Mouse (Mus musculus) liver, embryonic 11.5 days (tissue): ENCODE measurements at regions not wholly inside any gene's neighbourhood (a gene's known extent, or its start where the extent isn't known, plus 50 kb on each side); places are given as distances from the start of the nearest gene placed in this dataset.

Source experiments
- ATAC-seq: fragments of 200-750 bp; cut with Nextera tagmentation; replicated peaks from 2 replicates; pipeline ENCODE4 v1.8.0; 2017; ENCODE audit warnings: moderate number of reproducible peaks, mild to moderate bottlenecking, moderate TSS enrichment, moderate library complexity; ENCODE audit not compliant: low FRiP score
- DNase-seq: peaks from one replicate; pipeline ENCODE4 v3.0.0-alpha.2; 2017; ENCODE audit warnings: low spot score
- H3K27ac ChIP-seq: fragments of 300-500 bp; sonication (generic); 2 replicates; pipeline ENCODE4 v1.5.1; 2014; ENCODE audit warnings: mild to moderate bottlenecking, low read depth, low read length, control low read depth
- H3K27me3 ChIP-seq: fragments of 300-500 bp; sonication (generic); replicated peaks from 2 replicates; pipeline ENCODE4 v1.6.1; 2014; ENCODE audit warnings: low read length, mixed read lengths; ENCODE audit not compliant: control insufficient read depth, insufficient read depth
- H3K36me3 ChIP-seq: fragments of 300-500 bp; sonication (generic); 2 replicates; pipeline ENCODE4 v1.6.1; 2014; ENCODE audit warnings: mild to moderate bottlenecking, low read length, moderate library complexity, mixed read lengths; ENCODE audit not compliant: control insufficient read depth, insufficient read depth
- H3K4me1 ChIP-seq: fragments of 300-500 bp; sonication (generic); replicated peaks from 2 replicates; pipeline ENCODE4 v1.6.1; 2014; ENCODE audit warnings: low read length, mixed read lengths; ENCODE audit not compliant: control insufficient read depth, insufficient read depth
- H3K4me2 ChIP-seq: fragments of 300-500 bp; sonication (generic); 2 replicates; pipeline ENCODE4 v1.6.1; 2014; ENCODE audit warnings: mild to moderate bottlenecking, control low read depth, moderate library complexity
- H3K4me3 ChIP-seq: fragments of 300-500 bp; sonication (generic); 2 replicates; pipeline ENCODE4 v1.5.1; 2014; ENCODE audit warnings: low read depth, low read length, control low read depth
- H3K9ac ChIP-seq: fragments of 300-500 bp; sonication (generic); 2 replicates; pipeline ENCODE4 v1.6.1; 2014; ENCODE audit warnings: low read depth, low read length, control low read depth
- H3K9me3 ChIP-seq: fragments of 300-500 bp; sonication (generic); 2 replicates; pipeline ENCODE4 v1.6.1; 2016; ENCODE audit warnings: low read length, inconsistent platforms, mixed read lengths; ENCODE audit not compliant: control insufficient read depth
- whole genome bisulfite sequencing: fragments of 180-500 bp; shearing (Covaris S2); extraction: QIAGEN DNeasy Blood & Tissue Kit; methylation state at CpG from one replicate; pipeline ENCODE4 v1.1.7; 2014; 5-methylcytosine and 5-hydroxymethylcytosine counted together

DNA sequence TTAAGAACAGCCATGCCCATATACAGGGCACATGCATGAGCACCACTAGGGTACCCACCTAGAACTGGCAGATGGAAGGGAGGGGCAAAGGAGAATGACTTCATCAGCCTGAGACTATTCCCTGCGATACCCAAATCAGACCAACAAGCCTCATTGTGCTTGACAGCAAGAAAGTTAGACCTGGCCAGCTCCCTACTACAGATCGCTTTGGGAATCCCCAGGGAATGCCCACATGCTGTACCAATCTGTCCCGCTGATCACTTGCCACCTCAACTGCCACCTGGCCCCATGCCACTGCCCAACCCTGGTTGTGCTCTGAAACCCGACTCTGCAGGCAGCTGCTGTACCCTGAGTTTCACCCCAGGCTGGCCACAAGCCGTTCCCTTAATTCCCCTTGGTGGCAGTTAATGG is 188.0 kb upstream of the Jarid2 start:
- ATAC-seq (no peak), DNase-seq (no peak)
- 79% methylated on average over 5 of the region's 5 CpGs for WGBS
- Histone ChIP-seq H3K4me3 (no peak overlapping the region), H3K9ac (no peak overlapping the region), H3K27me3 (no peaks in the 10 kb centered on the region), H3K4me2 (no peak overlapping the region), H3K9me3 (no peaks in the 10 kb centered on the region), H3K4me1 (no peaks in the 10 kb centered on the region), H3K27ac (no peak overlapping the region), H3K36me3 (no peaks in the 10 kb centered on the region)

DNA sequence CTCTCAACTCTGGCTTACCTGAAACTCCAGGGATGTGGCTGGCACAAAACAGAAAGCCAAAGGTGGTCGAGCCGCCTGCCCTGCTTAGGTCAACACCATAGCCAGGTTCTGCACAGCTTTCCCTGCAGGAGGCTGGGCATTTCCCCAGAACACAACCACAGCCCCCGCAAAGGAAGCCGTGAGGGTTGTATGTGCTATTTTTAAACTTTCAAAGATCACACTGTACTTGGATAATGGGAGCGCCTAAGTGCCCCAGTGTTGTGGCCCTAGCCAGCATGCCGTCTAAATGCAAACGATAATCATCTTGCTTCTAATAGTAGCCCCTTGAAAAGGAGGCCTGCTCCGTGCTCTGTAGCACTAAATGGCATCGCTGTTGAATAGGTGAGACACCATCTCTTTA is 184.5 kb upstream of the Jarid2 start:
- Histone ChIP-seq H3K36me3 (no peaks in the 10 kb centered on the region), H3K27ac (no peak overlapping the region), H3K9ac (no peak overlapping the region), H3K4me1 (0 out of 2 replicates have a peak, but pooled peaks cover 4% of the 10 kb centered on the region), H3K27me3 (no peaks in the 10 kb centered on the region), H3K4me3 (no peak overlapping the region), H3K4me2 (no peak overlapping the region), H3K9me3 (no peaks in the 10 kb centered on the region)
- WGBS: 56% methylated on average over 9 of the region's 9 CpGs
- ATAC-seq: no peak
- no peak for DNase-seq

DNA sequence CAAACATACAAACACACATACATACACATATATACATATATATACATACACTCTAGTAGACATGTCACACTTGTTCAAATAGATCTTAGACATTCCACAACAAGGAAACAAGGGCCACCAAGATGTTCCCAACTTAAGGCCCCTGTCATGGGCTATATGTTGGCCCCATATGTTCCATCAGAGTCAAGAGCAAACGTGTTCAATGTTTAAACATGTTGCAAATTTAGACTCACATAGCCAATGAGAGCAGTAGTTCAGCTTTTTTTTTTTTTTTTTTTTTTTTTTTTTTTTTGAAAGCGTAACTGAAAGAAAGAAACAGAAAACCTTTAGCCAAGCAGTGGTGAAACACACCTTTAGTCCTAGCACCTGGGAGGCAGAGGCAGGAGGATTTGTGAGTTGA is 183.0 kb upstream of the Jarid2 start:
- Histone ChIP-seq H3K4me3 (no peak overlapping the region), H3K27me3 (no peaks in the 10 kb centered on the region), H3K9ac (no peak overlapping the region), H3K4me1 (0 out of 2 replicates have a peak, but pooled peaks cover 4% of the 10 kb centered on the region), H3K4me2 (no peak overlapping the region), H3K36me3 (no peaks in the 10 kb centered on the region), H3K27ac (no peak overlapping the region), H3K9me3 (no peaks in the 10 kb centered on the region)
- WGBS: 68% methylated on average over 2 of the region's 2 CpGs
- DNase-seq: no peak
- ATAC-seq: no peak

DNA sequence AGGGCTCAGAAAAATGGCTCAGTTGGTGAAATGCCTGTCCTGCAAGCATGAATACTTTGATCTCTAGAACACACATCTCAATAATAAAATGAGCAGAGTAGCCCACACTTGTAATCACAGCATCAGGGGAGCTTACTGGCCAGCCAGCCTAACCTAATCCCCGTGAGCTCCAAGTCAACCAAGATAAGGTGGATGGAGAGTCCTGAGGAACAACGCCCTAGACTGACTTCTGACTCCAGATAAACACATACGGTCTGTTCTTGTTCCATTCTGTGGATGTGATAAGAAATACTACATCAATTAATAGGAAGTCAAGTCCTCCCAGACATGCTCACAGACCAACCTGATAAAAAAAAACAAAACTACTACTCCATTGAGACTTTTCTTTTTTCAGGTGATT is 180.4 kb upstream of the Jarid2 start:
- H3K4me1 ChIP-seq: 0 out of 2 replicates have a peak, but pooled peaks cover 4% of the 10 kb centered on the region
- no peak overlapping the region for H3K27ac ChIP-seq
- no peaks in the 10 kb centered on the region for H3K36me3 ChIP-seq
- no peaks in the 10 kb centered on the region for H3K9me3 ChIP-seq
- ATAC-seq: 0 out of 2 replicates have a peak, but pooled peaks have one; percentile 36
- no peak overlapping the region for H3K4me3 ChIP-seq
- WGBS: 29% methylated on average over 3 of the region's 3 CpGs
- H3K9ac ChIP-seq: no peak overlapping the region
- no peaks in the 10 kb centered on the region for H3K27me3 ChIP-seq
- DNase-seq: no peak
- H3K4me2 ChIP-seq: no peak overlapping the region

DNA sequence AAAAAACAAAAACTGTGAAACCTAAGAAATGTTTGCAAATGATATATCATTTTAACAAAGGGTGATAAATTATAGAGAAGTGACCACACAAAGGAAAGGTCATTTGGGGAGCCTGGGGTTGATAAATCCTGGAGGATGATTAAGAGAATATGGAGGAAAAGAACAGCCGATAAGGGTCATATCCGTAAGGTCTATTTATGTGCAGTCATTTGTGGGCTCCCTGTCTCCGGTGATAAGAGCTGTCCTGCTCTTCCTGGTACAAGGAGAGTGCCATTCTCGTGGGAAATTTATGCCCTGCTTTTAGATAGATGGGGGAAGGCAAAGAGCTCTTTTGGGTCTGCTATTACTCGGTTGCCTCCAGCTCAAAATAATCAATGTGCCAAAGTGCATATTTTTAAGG is 175.9 kb upstream of the Jarid2 start:
- 0 out of 2 replicates have a peak, but pooled peaks cover 4% of the 10 kb centered on the region for H3K4me1 ChIP-seq
- WGBS: 24% methylated on average over 5 of the region's 5 CpGs
- H3K9me3 ChIP-seq: no peaks in the 10 kb centered on the region
- no peak overlapping the region for H3K4me3 ChIP-seq
- H3K4me2 ChIP-seq: no peak overlapping the region
- no peaks in the 10 kb centered on the region for H3K27me3 ChIP-seq
- DNase-seq: no peak
- no peak overlapping the region for H3K27ac ChIP-seq
- H3K36me3 ChIP-seq: no peaks in the 10 kb centered on the region
- ATAC-seq: no peak
- no peak overlapping the region for H3K9ac ChIP-seq

DNA sequence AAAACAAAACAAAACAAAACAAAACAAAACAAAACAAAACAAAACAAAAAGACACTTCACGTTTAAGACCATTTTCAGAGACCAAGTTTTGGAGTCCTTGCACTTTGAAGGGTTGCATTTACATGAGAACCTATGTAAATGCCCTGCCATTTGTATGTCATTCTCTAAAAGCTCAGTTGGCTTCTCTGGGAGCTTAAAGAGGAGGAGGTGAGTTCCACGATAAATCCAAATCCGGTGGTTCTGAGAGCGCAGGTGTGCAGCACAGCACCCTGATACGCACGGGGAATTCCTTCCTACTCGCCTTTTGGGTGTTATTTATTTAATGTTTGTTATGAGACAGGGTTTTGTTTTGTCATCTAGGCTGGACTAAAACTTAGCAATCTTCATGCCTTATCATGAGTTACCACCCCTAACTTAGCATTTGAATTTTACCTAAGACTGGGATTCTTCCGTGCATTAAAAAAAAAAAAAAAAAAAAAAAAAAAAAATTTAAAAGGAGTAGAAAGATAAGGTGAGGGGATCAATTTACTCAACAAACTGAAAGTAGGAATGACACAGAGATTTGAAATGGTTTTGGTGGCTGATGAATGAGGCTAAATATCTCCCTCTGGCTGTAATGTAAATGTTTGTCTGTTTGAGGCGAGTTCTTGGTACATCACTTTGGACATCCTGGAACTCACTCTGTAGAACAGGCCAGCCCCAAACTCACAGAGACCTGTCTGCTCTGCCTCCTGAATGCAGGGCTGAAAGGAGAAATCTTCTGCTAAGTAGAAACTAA is 174.4 kb upstream of the Jarid2 start:
- Histone ChIP-seq H3K27me3 (no peaks in the 10 kb centered on the region), H3K9ac (no peak overlapping the region), H3K4me3 (no peak overlapping the region), H3K36me3 (no peaks in the 10 kb centered on the region), H3K9me3 (no peaks in the 10 kb centered on the region), H3K4me1 (no peaks in the 10 kb centered on the region), H3K27ac (no peak overlapping the region), H3K4me2 (no peak overlapping the region)
- ATAC-seq (no peak), DNase-seq (no peak)
- WGBS: 78% methylated on average over 9 of the region's 9 CpGs

DNA sequence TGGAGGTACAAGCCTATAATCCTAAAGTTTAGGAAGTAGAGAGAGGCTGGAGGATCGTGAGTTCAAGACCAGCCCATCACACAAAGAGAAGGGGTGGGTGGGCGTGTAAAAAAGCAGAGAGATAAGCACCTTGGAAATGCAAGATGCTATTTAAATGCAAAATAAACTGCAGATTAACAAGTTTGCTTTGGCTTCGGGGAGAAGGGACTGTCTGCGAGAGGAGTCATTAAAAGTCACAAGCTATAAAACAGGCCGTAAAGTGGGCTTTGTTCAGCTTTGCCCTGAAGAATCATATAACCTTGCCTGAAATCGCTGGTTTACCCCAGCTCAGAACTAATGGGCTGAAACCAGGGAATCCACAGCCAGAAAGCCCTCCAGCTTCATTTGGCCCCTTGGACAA is 173.3 kb upstream of the Jarid2 start:
- ATAC-seq (no peak), DNase-seq (no peak)
- no peaks in the 10 kb centered on the region for H3K27me3 ChIP-seq
- H3K4me2 ChIP-seq: no peak overlapping the region
- no peaks in the 10 kb centered on the region for H3K36me3 ChIP-seq
- H3K9ac ChIP-seq: no peak overlapping the region
- H3K4me1 ChIP-seq: no peaks in the 10 kb centered on the region
- WGBS: 79% methylated on average over 6 of the region's 6 CpGs
- H3K27ac ChIP-seq: no peak overlapping the region
- no peak overlapping the region for H3K4me3 ChIP-seq
- H3K9me3 ChIP-seq: no peaks in the 10 kb centered on the region

DNA sequence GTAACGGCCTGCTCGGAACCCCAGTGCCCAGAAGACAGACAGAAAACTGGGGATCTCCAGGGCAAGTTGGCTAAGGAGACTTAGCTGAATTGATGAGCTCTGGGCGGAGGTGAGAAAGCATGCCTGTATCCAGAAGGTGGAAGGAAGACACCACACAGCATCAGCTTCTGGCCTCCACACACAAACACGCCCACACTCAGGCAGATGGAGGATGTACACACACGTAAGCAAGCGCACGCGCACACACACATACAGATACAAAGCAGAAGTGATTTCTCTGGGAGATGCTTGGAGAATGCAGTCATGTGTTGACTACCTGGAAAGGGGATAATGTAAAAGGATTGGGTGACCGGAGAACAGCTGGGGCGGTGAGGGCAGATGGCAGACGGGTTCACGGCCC is 171.2 kb upstream of the Jarid2 start:
- H3K9me3 ChIP-seq: no peaks in the 10 kb centered on the region
- H3K36me3 ChIP-seq: no peaks in the 10 kb centered on the region
- H3K9ac ChIP-seq: no peak overlapping the region
- DNase-seq: no peak
- H3K4me3 ChIP-seq: no peak overlapping the region
- no peak for ATAC-seq
- H3K27ac ChIP-seq: no peak overlapping the region
- no peaks in the 10 kb centered on the region for H3K4me1 ChIP-seq
- WGBS: 88% methylated on average over 12 of the region's 12 CpGs
- H3K4me2 ChIP-seq: no peak overlapping the region
- no peaks in the 10 kb centered on the region for H3K27me3 ChIP-seq

DNA sequence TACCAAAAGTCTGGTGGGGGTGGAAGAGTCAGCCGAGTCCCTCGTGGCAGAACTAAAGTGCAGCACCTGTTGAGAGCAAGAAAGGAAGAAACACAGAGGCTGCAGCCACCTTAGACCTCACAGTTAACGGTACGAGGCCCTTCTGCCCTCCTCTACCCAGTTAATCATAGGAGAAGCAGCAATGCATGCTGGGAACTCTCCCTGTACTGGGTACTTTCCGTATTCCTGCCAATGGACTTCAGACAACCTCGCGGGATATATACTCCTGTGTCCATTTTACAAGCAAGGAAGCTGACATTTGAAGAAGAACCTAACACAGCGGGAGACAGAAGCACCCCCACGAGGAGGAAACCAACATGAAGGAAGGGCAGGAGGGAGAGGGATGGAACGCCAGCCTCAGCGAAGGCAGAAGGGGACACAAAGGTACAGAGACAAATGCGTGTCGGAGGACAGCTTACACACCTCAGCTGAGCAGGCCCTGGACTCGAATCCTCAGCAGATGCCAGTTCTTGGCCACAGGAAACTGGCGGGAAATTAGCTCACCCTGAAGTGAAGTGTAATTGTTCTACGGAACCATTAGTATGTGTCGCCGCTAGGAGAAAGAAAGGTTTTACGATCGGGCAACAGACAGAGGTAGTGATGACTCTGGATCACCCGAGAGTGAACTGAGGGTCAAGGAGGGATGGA is 170.6 kb upstream of the Jarid2 start:
- no peak for ATAC-seq
- H3K27ac ChIP-seq: no peak overlapping the region
- WGBS: 86% methylated on average over 21 of the region's 21 CpGs

More for the DNA sequence above, 170.6 kb upstream of the Jarid2 start:
- Histone ChIP-seq H3K4me3 (no peak overlapping the region), H3K9ac (no peak overlapping the region), H3K4me1 (no peaks in the 10 kb centered on the region), H3K4me2 (no peak overlapping the region), H3K27me3 (no peaks in the 10 kb centered on the region), H3K36me3 (no peaks in the 10 kb centered on the region), H3K9me3 (no peaks in the 10 kb centered on the region)
- no peak for DNase-seq
